ENCODE assay signal across 8 mouse cellular contexts in the genomic region with DNA sequence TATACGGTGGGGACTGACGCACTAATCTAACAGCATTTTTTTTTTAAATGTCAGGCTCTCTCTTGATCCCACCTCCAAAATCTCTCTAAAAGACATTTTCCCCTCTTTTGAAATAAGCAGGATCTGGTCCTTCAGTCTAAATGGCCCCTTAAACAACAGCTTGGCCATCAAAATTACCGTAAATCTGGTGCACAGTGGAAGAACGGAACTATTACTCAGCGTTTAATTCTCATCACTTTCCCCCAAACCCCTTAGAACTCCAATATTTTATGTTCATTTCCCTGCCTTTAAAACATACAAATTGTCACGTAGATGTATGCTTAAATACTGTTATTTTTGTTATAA. TPM values are rescaled to one million over a fixed set of nuclear protein-coding genes. Genes with fewer than 3 reads are reported as not detected.
A peak's percentile ranks its signal among the peaks of the same experiment; 100 is the strongest.
DNase-seq lines count a peak whose midpoint lies in the region; ATAC-seq and TF ChIP-seq lines count a peak whose summit lies in the region.

No protein-coding gene starts in this region.

- peak overlapping the region; percentile 40 for H3K4me2 ChIP-seq in limb, embryonic 14.5 days (replicated peaks; ENCODE audit: low read depth, low read length, severe bottlenecking)
- peak overlapping the region; percentile 44 for H3K4me2 ChIP-seq in stomach, embryonic 15.5 days

- no peak for DNase-seq in cerebellum, adult 2 months
- DNase-seq in cerebellum, postnatal 4 days (ENCODE audit: low spot score in 2 of 2), result no peak
- no peak for DNase-seq in limb, embryonic 14.5 days (ENCODE audit: low spot score)
- no peak for DNase-seq in right cerebral cortex, postnatal 4 days
- DNase-seq in right cerebral cortex, postnatal 10 days (ENCODE audit: low spot score in 2 of 2), result no peak

- H3K36me3 ChIP-seq in megakaryocyte, embryonic 14.5 days (replicated peaks; ENCODE audit: low read length), result peaks cover 2% of the 10 kb centered on the region
- no peaks in the 10 kb centered on the region for H3K36me3 ChIP-seq in limb, embryonic 14.5 days (ENCODE audit: control insufficient read depth, insufficient read depth, low read length)
- H3K36me3 ChIP-seq in stomach, embryonic 15.5 days, result no peaks in the 10 kb centered on the region

- no peak for TF ChIP-seq POLR2A in cerebellum, adult 2 months (IDR thresholded peaks at IDR 0.05; ENCODE audit: borderline replicate concordance, insufficient read depth, low read length)
- no peak for TF ChIP-seq POLR2A in limb, embryonic 14.5 days (IDR thresholded peaks at IDR 0.05; ENCODE audit: borderline replicate concordance, extremely low read depth, insufficient read depth, insufficient read length)

- H3K27ac ChIP-seq in cerebellum, adult 2 months (ENCODE audit: insufficient read depth, low read length), result no peak overlapping the region
- H3K27ac ChIP-seq in limb, embryonic 14.5 days (replicated peaks; ENCODE audit: low read depth, low read length), result peak overlapping the region; percentile 33; the same call in 1 of the 2 replicates
- peak overlapping the region; percentile 23; the same call in 1 of the 2 replicates for H3K27ac ChIP-seq in stomach, embryonic 15.5 days

- no peaks in the 10 kb centered on the region for H3K4me1 ChIP-seq in cerebellum, adult 2 months (ENCODE audit: control insufficient read depth, insufficient read depth, low read length)
- peaks cover 6% of the 10 kb centered on the region; the same call in 1 of the 2 replicates for H3K4me1 ChIP-seq in megakaryocyte, embryonic 14.5 days
- H3K4me1 ChIP-seq in limb, embryonic 14.5 days (ENCODE audit: control insufficient read depth, insufficient read depth, low read length), result no peaks in the 10 kb centered on the region
- no peaks in the 10 kb centered on the region for H3K4me1 ChIP-seq in stomach, embryonic 15.5 days

- TF ChIP-seq CTCF in cerebellum, adult 2 months (IDR thresholded peaks at IDR 0.05; ENCODE audit: borderline replicate concordance, insufficient read depth, low read depth, low read length), result no peak

- peak overlapping the region; percentile 75 for H3K4me3 ChIP-seq in cerebellum, adult 2 months (replicated peaks; ENCODE audit: insufficient read depth, low read depth, low read length)
- peak overlapping the region; percentile 93 for H3K4me3 ChIP-seq in megakaryocyte, embryonic 14.5 days (replicated peaks)
- peak overlapping the region; percentile 57 for H3K4me3 ChIP-seq in limb, embryonic 14.5 days (replicated peaks; ENCODE audit: low read length)
- H3K4me3 ChIP-seq in stomach, embryonic 15.5 days (replicated peaks), result peak overlapping the region; percentile 61

- H3K9me3 ChIP-seq in megakaryocyte, embryonic 14.5 days, result no peaks in the 10 kb centered on the region
- no peaks in the 10 kb centered on the region for H3K9me3 ChIP-seq in limb, embryonic 14.5 days (ENCODE audit: control insufficient read depth, low read length)
- H3K9me3 ChIP-seq in stomach, embryonic 15.5 days, result no peaks in the 10 kb centered on the region

- WGBS in cerebellum, adult 2 months, result 21% methylated on average over 6 of the region's 6 CpGs
- 31% methylated on average over 6 of the region's 6 CpGs for WGBS in limb, embryonic 14.5 days
- WGBS in stomach, embryonic 15.5 days, result 40% methylated on average over 6 of the region's 6 CpGs

- 0 out of 2 replicates have a peak overlapping the region, but pooled peaks have one; percentile 31 for H3K9ac ChIP-seq in limb, embryonic 14.5 days (ENCODE audit: low read depth, low read length, severe bottlenecking)
- no peak overlapping the region for H3K9ac ChIP-seq in stomach, embryonic 15.5 days

- ATAC-seq in megakaryocyte, adult 5-6 weeks (ENCODE audit: poor library complexity, severe bottlenecking), result no peak
- peak; percentile 6; the same call in 1 of the 2 replicates for ATAC-seq in limb, embryonic 14.5 days (ENCODE audit: low FRiP score, low read depth)
- ATAC-seq in stomach, embryonic 15.5 days (ENCODE audit: insufficient read depth, low FRiP score, low read depth), result no peak

- H3K27me3 ChIP-seq in cerebellum, adult 2 months (ENCODE audit: control insufficient read depth, insufficient read depth, low read length), result no peaks in the 10 kb centered on the region
- H3K27me3 ChIP-seq in megakaryocyte, embryonic 14.5 days (replicated peaks), result peaks cover 6% of the 10 kb centered on the region
- H3K27me3 ChIP-seq in limb, embryonic 14.5 days (ENCODE audit: control insufficient read depth, insufficient read depth, low read length), result no peaks in the 10 kb centered on the region; the same call in 1 of the 2 replicates
- no peaks in the 10 kb centered on the region for H3K27me3 ChIP-seq in stomach, embryonic 15.5 days (replicated peaks)

RNA-seq across cellular contexts. Expression of a gene that starts 0.4 kb away (rescaled TPM):
- polyA plus RNA-seq in cerebellum, adult 2 months (2012; rRNA removed), result 6.9 TPM in 2 replicates
- 0.46 and 3.3 TPM in 2 replicates for polyA plus RNA-seq in megakaryocyte, embryonic 14.5 days (2012; ENCODE audit: insufficient read depth, low replicate concordance)
- 3.0 and 3.1 TPM in 2 replicates for total RNA-seq in megakaryocyte, adult 5-6 weeks (2015)
- 0.62 and 1.2 TPM in 2 replicates for total RNA-seq in megakaryocyte, adult 5-6 weeks (2017)
- polyA plus RNA-seq in limb, embryonic 14.5 days (2012; rRNA removed), result 3.0 and 4.0 TPM in 2 replicates
- polyA plus RNA-seq in limb, embryonic 14.5 days (2014; fragmentation: Nextera tagmentation; extraction: Ambion mirVana), result 5.9 and 6.5 TPM in 2 replicates
- 4.9 and 5.4 TPM in 2 replicates for polyA plus RNA-seq in stomach, embryonic 15.5 days (2015; fragmentation: Nextera tagmentation; extraction: Ambion mirVana)

RNA-seq across cellular contexts. Expression of a gene that starts 44.9 kb away (rescaled TPM):
- polyA plus RNA-seq in cerebellum, adult 2 months (2012; rRNA removed), result 0.05 and 0.10 TPM in 2 replicates
- polyA plus RNA-seq in megakaryocyte, embryonic 14.5 days (2012; ENCODE audit: insufficient read depth, low replicate concordance), result not detected in 2 replicates
- 0.22 TPM in 1 of 2 replicates, not detected in the other for total RNA-seq in megakaryocyte, adult 5-6 weeks (2015)
- total RNA-seq in megakaryocyte, adult 5-6 weeks (2017), result 0.26 TPM in 1 of 2 replicates, not detected in the other
- 0.40 and 0.52 TPM in 2 replicates for polyA plus RNA-seq in limb, embryonic 14.5 days (2012; rRNA removed)
- polyA plus RNA-seq in limb, embryonic 14.5 days (2014; fragmentation: Nextera tagmentation; extraction: Ambion mirVana), result 0.70 and 0.88 TPM in 2 replicates
- 0.50 and 0.83 TPM in 2 replicates for polyA plus RNA-seq in stomach, embryonic 15.5 days (2015; fragmentation: Nextera tagmentation; extraction: Ambion mirVana)
